In genomic region chr13:72783727-72784070, GRCm38 (mm10) we compare ENCODE assay signal across 24 mouse cellular contexts.
DNase-seq lines count a peak whose midpoint lies in the region; ATAC-seq lines count a peak whose summit lies in the region.
"Had no signal": no experiment of that assay in that cellular context is flagged by ENCODE, and none has a peak within 500 bp of the region (broad histone marks: within the 10 kb centered on the region; RNA-seq: fewer than 3 reads in every experiment).

No protein-coding gene starts in this region.

- H3K9me3 ChIP-seq in midbrain, embryonic 13.5 days, result no peaks in the 10 kb centered on the region
- H3K9me3 ChIP-seq in midbrain, embryonic 16.5 days (replicated peaks; ENCODE audit: control insufficient read depth, low read length, poor library complexity, severe bottlenecking), result no peaks in the 10 kb centered on the region
- H3K9me3 ChIP-seq: embryonic facial prominence, embryonic 12.5 days; forebrain, embryonic 13.5 days; heart, embryonic 15.5 days; neural tube, embryonic 13.5 days; stomach, embryonic 15.5 days had no signal

- H3K27ac ChIP-seq in midbrain, embryonic 13.5 days, result no peak overlapping the region
- H3K27ac ChIP-seq in midbrain, embryonic 16.5 days (ENCODE audit: low read length), result no peak overlapping the region
- H3K27ac ChIP-seq: embryonic facial prominence, embryonic 12.5 days; forebrain, embryonic 13.5 days; heart, adult 2 months; heart, embryonic 15.5 days; left cerebral cortex, adult 2 months; neural tube, embryonic 13.5 days; stomach, embryonic 15.5 days had no signal

- H3K4me1 ChIP-seq in midbrain, embryonic 13.5 days (replicated peaks), result 0 out of 2 replicates have a peak, but pooled peaks cover 9% of the 10 kb centered on the region
- no peaks in the 10 kb centered on the region for H3K4me1 ChIP-seq in midbrain, embryonic 16.5 days (ENCODE audit: control insufficient read depth, insufficient read depth, low read length)
- H3K4me1 ChIP-seq: embryonic facial prominence, embryonic 12.5 days; forebrain, embryonic 13.5 days; heart, embryonic 15.5 days; megakaryocyte, embryonic 14.5 days; neural tube, embryonic 13.5 days; stomach, embryonic 15.5 days had no signal

- H3K27me3 ChIP-seq in midbrain, embryonic 13.5 days, result no peaks in the 10 kb centered on the region
- H3K27me3 ChIP-seq in midbrain, embryonic 16.5 days (ENCODE audit: control insufficient read depth, insufficient read depth, low read depth, low read length), result peaks cover 2% of the 10 kb centered on the region; the same call in 1 of the 2 replicates
- H3K27me3 ChIP-seq: embryonic facial prominence, embryonic 12.5 days; heart, embryonic 15.5 days; megakaryocyte, embryonic 14.5 days; neural tube, embryonic 13.5 days; stomach, embryonic 15.5 days had no signal

- intact Hi-C loops in heart, postnatal 36 days (cut with DNase I), result no loop called here

- H3K4me3 ChIP-seq in midbrain, embryonic 13.5 days (replicated peaks), result no peak overlapping the region
- no peak overlapping the region for H3K4me3 ChIP-seq in midbrain, embryonic 16.5 days (ENCODE audit: low read depth, low read length)
- H3K4me3 ChIP-seq: embryonic facial prominence, embryonic 12.5 days; erythroblast, embryonic 14.5 days; forebrain, embryonic 13.5 days; heart, adult 2 months; heart, embryonic 15.5 days; left cerebral cortex, adult 2 months; neural tube, embryonic 13.5 days; stomach, embryonic 15.5 days had no signal

- no peaks in the 10 kb centered on the region for H3K36me3 ChIP-seq in midbrain, embryonic 13.5 days
- H3K36me3 ChIP-seq in midbrain, embryonic 16.5 days (ENCODE audit: control insufficient read depth, insufficient read depth, low read length), result no peaks in the 10 kb centered on the region
- H3K36me3 ChIP-seq: embryonic facial prominence, embryonic 12.5 days; heart, embryonic 15.5 days; neural tube, embryonic 13.5 days; stomach, embryonic 15.5 days had no signal

- ATAC-seq in midbrain, embryonic 13.5 days, result peak; percentile 20; the same call in 1 of the 2 replicates
- ATAC-seq in midbrain, embryonic 16.5 days, result no peak
- ATAC-seq: forebrain, embryonic 13.5 days; intestine, embryonic 16.5 days had no signal

- H3K4me2 ChIP-seq in midbrain, embryonic 13.5 days (replicated peaks), result no peak overlapping the region
- H3K4me2 ChIP-seq in midbrain, embryonic 16.5 days (ENCODE audit: low read length), result no peak overlapping the region
- H3K4me2 ChIP-seq: embryonic facial prominence, embryonic 12.5 days; forebrain, embryonic 13.5 days; heart, embryonic 15.5 days; liver, embryonic 11.5 days; neural tube, embryonic 13.5 days; stomach, embryonic 15.5 days had no signal

- H3K9ac ChIP-seq in midbrain, embryonic 13.5 days (replicated peaks), result no peak overlapping the region
- H3K9ac ChIP-seq in midbrain, embryonic 16.5 days (ENCODE audit: low read depth, low read length), result no peak overlapping the region
- H3K9ac ChIP-seq: embryonic facial prominence, embryonic 12.5 days; forebrain, embryonic 13.5 days; heart, embryonic 15.5 days; neural tube, embryonic 13.5 days; stomach, embryonic 15.5 days had no signal

- 52% methylated on average over 6 of the region's 6 CpGs for WGBS in midbrain, embryonic 13.5 days
- WGBS in midbrain, embryonic 16.5 days, result 57% methylated on average over 6 of the region's 6 CpGs

- DNase-seq in cerebellum, adult 11-12 months, result peak; percentile 32
- DNase-seq in cerebellum, postnatal 10 days, result peak; percentile 44 to 57
- DNase-seq in adrenal gland, adult (ENCODE audit: inconsistent age in 2 of 2, low spot score in 1 of 2), result no peak
- no peak for DNase-seq in heart, postnatal 36 days
- no peak for DNase-seq in right cerebral cortex, adult 18-20 months
- DNase-seq: adrenal gland, adult 2 months; gastrocnemius, postnatal 10 days; heart, adult 2 months; kidney, postnatal 4 days; layer of hippocampus, adult 9-11 months; lung, adult 18-20 months; thymus, adult 2 months had no signal

Comparison
In these comparisons a context has a peak if more than half of its experiments do, and no peak if none do; other contexts are left out.
1. DNase-seq: peak in cerebellum, adult 11-12 months (single experiment) and cerebellum, postnatal 10 days (2 of 2); none in adrenal gland, adult (0 of 2), heart, postnatal 36 days (0 of 2) and right cerebral cortex, adult 18-20 months (single experiment).